Mouse (Mus musculus) G1E (cell line): Measurements from ENCODE around the gene Fhdc1.

Experiments
- CTCF ChIP-seq: IDR thresholded peaks from 2 replicates; pipeline ENCODE4 v1.5.1; 2012; ENCODE audit warnings: low read depth, low read length, inconsistent platforms, mixed read lengths
- POLR2AphosphoS5 ChIP-seq: IDR thresholded peaks from 2 replicates; pipeline ENCODE4 v1.6.1; 2012; ENCODE audit warnings: low read depth, low read length, inconsistent platforms; ENCODE audit not compliant: insufficient replicate concordance

GRCm38 (mm10) chr3:84492148-84492547 lies 11.9 kb upstream of the Fhdc1 start:
- TF ChIP-seq CTCF: no peak
- TF ChIP-seq POLR2AphosphoS5: no peak
